Mouse (Mus musculus) cerebellum, postnatal 25 days (tissue): Measurements from ENCODE around the gene Wdfy3.
"Not testable (repeated sequence)": the region's sequence is repeated elsewhere in the genome, so short reads cannot be mapped to it uniquely, and the experiment has no call there.

ENCODE experiments used
- DNase-seq, 2 experiments: peaks; one replicate each; pipeline ENCODE4 v3.0.0; 2021; ENCODE audit warnings: mixed read lengths in 2 of 2

Gene Wdfy3

DNA sequence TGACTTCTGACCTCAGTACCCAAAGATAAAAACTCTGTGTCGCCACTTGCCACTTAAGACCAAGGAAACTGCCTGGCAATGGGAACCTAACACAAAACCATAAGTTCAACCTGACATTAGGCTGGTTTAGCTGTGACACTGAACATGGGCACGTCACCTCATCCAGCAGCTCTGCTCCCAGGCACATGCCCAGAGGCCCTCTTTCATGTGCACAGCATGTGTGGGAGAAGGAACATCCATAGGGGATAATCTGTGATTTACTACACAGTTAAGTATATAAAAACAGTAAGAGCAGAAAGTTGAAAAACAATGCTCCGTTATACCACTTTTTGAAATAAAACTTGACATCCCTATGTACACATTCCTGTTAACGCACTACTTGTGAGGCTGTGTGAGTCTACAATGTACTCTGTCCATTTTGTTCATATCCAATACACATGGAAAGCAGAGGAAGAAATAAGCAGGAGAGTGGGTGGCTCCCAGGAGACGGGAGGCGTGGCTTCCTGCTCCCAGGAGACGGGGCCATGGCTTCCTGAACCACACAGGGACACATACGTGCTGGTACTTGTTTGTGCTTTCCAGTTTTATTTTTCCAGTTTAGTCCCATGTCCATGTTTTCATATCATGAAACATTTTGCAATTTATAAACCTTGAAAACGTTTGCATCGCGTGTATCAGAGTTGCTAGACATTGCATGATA is 73.5 kb downstream of the Wdfy3 start:
- DNase-seq, result no peak

DNA sequence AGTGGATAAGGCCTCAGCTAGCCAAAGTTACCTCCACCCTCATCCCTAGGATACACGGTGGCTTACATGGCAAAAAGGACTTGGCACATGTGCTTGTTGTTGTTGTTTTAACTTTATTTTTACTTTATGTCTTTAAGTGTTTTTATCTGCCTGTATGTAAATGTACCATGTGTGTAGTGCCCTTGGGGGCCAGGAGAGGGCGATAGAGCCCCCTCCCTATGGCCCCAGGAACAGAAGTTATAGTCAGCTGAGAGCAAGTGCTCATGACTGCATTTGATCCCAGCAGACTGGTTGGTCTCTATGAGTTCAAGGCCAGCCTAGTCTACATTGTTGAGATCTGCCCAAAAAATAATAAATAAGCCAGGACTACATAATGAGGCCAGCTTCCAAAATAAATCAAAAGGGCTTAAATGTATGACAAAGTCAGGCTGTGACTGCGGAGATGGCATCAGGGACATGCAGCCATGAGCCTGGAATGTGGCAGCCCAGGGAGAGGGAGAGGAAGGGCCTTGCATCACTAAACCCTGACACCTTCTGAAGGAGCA is 74.2 kb downstream of the Wdfy3 start:
- no peak for DNase-seq

DNA sequence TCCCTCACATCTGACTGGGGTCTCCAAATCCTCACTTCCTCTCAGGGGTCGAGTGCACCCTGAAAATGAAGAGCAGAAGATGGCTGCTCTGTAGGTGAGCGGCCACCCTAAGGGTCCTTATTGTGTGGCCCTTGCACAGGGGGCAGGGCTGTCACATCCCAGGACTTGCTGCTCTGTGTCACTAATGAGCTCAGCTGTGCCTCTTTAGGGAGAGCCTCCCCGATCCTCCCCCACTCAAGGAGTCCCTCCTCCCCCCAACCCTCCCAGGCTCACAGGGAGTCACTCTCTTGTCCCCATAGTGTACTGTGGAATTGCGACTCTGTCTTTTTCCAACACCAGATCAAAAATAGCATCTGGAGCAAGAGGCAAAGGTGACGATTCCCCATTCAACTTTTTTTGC is 75.7 kb downstream of the Wdfy3 start:
- no peak for DNase-seq

DNA sequence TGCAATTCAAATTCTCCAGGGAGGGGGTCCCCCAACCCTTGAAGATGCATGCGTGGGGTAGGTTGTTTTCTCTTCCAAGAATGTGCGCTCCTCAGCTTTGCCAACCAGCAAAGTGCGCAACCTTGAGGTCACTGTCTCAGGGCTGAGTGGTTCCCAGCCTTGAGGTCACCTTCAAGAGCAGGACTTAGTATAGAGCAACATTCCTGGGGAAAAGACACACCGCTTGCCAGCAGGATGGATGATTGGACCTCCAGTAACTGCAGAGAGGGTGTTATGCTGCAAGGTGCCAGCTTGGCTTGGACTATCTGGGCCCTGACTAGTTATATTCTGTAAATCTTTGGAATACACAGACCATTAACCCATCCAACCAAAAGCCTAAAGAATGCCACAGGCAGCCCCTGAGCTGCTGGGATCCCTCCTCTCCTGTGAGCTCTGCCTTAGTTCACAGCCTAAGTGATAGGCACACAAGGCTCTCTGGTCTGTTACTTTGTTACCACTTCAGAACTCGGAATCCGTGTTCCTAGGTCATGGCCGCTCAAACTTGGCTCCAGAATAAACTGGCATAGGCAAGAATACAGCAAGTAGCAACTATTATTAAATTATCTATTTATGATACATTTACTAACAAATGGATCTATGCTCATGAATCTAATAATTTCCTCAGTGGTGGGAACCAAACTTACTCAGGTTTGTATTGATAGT is 76.6 kb downstream of the Wdfy3 start:
- DNase-seq, result no peak

DNA sequence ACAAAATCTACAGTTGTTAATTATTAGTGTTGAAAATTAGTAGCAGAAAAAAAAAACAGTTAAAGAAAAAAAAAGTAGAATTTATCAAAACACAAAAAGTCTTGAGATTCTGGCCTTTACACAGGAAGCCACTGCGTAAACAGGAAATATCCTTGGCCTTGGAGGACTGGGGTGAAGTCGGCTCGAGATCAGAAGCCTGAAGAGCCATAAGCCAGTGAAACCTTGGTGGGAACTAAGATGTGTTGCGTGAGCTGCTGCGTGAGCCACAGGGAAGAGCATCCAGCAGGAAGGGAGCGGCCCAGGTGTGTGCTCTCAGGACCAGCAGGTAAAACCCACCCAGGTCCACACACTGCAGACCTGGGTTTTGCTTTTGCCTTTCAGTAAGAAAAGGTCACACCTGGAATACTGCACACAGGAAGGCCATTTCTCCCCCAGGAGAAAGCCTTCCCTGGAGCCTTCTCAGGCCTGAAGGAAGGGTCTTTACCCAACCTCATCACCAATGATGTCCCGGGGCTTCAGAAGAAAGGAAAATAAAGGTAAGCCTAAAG is 79.3 kb downstream of the Wdfy3 start:
- DNase-seq, result no peak

DNA sequence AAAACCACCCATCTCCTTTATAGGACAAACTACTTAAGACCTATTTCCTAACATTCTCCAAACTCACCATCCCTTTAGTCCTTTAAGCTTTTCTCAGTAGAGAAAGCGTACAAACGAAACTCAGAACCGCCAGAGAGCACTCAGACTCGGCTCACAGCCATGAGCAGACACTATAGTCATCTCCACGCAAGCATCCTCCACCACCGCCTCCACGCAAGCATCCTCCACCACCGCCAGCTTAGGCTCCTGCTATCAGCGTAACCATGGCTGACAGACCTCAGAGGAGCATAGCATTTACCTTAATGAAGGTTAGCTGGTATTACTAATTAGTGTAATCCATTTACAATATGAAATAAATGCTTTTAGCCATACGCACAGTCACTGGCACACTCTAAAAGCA is 81.2 kb downstream of the Wdfy3 start:
- no peak for DNase-seq

DNA sequence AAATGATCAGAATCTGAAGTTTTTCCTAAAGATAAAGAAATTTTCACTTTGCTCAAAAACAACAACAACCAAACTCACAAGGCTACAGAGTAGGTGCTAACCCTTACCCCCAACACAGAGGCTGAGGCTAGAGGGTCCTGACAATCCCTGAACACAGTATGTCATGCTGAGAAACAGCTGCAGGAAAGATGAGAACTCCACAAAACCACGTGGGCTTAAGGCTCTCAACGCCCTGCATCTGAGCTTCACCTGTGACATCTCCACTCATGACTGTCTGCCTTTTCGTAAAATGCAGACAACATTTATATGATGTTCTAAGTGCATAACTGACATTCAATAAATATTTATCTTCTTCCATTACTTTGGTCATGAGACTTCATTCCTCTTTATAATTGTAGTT is 83.0 kb downstream of the Wdfy3 start:
- DNase-seq, result no peak

DNA sequence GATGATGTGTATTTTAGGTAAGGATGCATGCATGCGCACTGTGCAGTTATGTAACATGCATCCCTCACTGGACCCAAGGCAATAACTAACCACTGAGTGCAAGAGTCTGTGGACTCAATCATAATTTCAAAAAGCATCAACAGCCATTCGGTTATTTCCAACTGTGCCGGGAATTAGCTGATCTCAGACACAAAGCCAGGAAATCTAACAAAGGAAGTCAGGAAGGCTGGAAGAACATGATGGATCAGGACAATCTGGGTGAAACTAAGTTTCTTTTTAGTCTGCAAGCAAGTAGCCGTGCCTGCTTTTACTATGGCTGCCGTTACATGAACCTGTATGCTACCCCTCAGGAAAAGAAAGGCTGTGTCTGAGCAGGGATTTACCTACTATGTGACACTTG is 87.5 kb downstream of the Wdfy3 start:
- no peak for DNase-seq

DNA sequence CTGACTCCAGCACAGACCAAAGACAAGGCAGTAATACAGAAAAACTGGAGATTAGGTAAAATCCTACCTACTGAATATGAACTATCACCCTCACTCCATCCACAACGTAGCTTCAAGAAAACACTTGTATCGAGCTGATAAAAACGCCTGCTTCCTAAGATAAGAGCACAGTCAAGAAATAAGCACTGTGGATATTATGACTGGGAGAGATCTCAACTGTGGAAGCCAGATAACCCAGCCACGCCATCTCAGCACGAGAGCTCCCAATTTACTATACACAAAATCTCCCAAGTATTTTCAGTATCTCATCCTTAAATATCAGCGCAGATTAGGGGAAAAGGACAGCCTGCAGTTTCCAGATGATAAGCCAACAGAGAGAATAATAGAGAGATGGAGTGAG is 90.1 kb downstream of the Wdfy3 start:
- DNase-seq, result no peak

DNA sequence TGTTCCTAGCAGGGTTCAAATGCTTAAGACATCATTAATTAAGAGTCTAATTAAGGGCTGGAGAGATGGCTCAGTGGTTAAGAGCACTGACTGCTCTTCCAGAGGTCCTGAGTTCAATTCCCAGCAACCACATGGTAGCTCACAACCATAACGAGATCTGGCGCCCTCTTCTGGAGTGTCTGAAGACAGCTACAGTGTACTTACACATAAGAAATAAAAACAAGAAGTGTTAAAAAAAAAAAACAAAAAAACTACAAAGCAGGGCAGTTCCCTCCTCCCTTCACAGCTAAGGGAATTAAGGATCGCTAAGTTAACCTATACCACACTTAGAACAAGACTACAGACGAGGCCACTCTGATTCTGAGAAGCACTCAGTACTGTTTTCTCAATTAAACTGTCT is 97.1 kb downstream of the Wdfy3 start:
- not testable (repeated sequence) for DNase-seq

DNA sequence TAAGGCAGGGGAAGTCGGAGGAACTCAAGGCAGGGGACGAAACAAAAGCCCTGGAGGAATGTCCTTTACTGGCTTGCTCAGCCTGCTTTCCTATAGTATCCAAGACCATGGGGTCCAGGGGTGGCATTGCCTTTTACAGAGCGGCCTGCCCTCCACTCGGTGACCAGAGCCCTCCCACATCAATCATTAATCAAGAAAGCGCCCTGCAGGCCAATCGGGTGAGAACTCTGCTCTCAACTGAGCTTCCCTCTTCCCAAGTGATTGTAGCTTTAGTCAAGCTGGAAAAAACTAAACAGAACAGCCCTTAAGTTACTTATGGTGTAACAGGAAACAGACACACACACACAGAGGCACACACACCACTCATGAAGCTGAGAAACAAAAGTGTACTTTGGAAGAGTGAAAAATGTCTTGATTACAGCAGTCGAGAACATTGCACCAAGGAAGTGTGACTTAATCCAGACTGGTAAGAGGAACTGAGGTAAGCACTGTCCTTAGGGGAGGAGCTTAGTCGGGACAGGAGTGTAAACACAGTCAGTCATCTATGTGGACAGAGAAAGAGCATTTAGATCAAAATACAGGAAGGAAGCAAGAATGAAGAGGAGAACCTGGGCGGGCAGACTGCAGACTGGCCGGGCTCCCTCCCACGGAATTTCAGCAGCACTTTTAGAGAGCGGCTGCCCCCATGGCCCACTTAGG is 101.4 kb downstream of the Wdfy3 start:
- no peak for DNase-seq

DNA sequence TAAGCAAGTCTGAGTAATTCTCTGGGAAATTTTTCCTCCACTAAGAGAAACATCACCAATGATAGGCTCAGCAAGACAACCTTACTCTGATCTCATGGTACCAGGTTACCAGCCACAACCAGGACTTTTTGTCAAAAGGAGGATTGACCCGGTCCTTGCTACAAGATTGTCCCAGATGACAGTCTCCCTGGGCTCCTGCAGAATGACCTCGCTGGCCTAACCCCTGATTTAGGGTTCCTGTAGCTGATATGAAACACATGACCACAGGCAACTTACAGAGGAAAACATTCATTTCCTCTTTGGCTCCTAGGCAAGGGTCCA is 101.9 kb downstream of the Wdfy3 start:
- no peak for DNase-seq

DNA sequence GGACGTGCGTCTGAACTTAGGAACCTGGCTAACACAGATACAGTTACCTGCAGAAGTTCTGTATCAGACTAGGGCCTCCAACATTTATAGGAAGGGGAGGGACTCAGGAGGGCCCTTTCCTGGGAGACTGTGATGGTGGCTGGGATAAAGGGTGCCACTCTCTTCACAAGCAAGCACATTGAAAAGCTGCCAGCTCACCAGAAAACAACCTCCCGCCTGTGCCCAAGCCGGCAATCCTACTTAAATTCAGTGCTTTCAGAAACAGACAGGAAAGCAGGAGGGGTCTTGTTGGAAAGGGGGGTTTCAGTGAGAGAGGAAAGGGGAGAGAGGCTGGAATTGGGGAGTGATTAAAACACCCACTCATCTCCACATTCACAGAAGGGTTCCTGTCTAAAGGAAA is 106.9 kb downstream of the Wdfy3 start:
- peak in 1 of 2 experiments; percentile 52 for DNase-seq

DNA sequence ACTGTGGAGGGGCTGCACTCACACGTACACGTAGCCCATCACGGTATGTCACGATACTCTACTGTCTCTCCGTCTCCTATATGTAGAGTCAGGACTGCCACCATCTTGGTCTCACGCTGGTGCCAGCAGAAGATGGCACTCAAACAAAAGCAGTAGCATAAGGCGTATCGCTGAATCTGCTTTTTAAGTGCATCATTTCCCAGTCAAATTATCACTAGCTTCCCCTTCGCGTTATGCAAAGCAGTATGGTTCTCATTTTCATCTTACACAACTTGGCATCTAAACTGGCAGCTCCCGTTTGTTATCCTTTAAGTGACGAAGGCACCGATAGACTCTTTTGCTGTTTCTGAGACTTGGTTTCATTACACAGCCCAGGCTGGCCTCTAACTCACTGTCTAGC is 110.4 kb downstream of the Wdfy3 start:
- DNase-seq, result no peak

DNA sequence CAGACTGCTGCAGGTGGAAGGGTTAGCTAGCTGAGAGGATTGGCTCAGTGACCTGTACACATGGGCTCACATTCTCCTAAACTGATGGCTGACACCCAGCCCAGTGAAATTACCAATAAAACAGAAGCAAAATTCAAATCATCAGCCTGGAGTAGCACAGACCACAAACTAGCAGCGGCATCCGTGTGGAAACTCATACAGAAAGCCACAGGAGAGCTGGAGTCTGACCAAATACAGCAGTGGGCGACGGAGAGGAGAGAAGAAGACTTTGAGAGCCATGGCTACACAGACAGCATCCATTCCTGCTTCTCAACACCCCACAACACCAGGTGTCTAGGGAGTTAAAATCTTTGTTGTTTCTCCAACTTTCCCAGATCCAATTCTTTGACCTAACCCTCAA is 110.8 kb downstream of the Wdfy3 start:
- peak in 1 of 2 experiments; percentile 52 for DNase-seq

DNA sequence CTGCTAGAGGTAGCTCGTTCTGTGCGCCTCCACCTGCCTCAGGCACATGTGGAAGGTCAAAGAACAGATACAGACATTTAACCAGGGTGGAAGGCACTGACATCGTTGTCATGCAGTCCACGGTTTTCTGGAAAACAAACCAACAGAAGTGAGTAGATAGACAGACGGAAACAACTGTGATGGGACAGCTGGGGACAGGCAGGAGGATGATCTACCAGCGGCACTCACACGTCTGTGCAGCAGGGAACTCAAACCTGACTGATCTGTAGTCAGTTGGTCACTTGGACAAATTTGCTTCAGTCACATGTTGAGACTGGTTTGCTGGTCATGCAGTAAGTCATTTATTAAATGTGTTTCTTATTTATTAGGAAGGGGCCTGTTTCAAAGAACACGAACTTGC is 112.3 kb downstream of the Wdfy3 start:
- no peak for DNase-seq

DNA sequence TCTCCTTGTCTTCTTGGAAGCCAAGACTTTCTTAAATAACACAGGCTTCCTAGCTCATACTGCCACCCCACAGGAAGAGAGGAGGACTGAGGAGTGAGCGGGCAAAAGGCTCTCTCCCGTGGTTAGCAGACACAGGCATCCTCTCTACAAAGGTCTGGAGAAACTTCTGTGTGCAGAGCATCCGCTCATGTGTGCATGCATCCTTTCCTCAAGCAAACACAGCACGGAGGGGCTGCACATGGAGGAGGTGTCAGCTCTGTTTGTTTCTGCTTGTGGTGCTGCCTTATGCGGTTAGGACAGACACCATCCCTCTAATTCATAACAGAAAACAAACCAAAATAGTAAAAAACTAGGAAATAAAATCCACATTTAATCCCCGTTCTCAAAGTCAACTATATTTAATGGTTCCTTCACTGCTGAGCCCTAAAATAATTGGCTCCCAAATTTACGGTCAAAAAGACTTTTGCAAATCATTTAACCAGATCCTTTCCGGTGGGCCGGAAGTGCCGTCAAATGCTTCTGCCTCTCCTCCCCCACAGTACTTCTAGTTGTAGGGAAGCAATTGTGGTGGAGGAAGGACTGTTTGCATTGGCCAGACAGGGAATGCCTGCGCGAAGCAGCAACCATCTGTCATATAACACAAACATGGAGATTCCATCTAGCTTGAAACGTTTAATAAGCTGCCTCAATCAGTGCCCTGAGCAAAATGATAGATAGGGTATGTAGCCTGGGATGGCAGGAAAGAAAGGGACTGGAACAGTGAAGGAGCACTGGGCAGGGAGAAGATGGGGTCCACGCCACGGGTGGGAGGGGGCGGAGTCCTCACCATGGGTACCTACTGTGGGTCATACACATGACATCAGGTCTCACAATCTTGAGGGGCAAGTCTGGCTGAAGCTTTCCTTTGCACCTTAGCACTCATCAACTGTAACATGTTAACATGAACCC is 115.1 kb downstream of the Wdfy3 start:
- DNase-seq, result peak in 1 of 2 experiments; percentile 42

DNA sequence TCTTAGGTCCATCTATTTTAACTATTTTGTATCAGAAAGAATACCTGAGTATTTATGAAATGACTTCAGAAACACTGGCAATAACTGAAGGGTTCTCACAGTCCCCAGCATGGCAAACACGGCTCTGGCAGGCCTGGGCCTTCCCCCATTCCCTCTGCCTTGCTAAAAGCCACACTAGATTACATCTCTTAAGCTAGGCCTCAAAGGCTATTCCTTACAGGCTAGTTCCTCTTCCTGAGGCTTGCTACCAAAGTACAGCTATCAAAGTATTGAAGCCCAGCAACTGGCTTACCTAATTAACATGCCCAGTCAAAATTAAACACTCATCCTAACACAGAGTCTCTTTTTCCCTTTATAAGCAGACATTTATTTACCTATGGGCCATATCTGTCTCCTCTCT is 117.8 kb downstream of the Wdfy3 start:
- DNase-seq, result no peak

DNA sequence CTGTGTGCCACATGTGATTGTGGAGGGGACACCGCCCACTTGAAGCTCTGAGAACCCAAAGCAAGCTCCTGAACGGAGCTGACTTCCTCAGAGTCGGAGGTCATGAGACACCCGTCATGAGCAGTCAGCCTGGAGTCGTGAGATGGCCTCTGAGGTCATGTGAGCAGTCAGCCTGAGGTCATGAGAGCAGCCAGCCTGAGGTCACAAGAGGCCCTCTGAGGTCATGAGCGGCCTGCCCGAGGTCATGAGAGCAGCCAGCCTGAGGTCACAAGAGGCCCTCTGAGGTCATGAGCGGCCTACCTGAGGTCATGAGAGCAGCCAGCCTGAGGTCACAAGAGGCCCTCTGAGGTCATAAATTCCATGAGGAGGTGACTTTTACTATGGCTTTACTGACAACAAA is 120.4 kb downstream of the Wdfy3 start:
- DNase-seq, result no peak

DNA sequence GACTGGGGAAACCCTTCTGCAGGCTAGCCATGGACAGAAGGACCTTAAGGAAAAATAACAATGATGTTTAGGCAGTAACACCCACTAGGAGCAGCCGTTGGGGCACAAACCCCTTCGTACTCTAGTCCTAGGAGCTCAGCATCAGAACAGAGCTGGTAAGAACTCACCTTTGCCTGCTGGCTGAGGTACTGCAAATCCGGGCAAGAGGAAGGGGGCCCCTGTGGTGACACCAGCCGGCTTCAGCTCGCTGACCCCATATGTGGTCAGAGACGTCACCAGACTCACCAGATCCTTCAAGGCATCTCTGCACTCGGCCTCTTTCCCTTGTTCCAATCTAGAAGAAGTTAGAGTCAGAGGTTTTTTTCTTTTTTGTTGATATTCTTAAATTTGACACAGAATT is 121.1 kb downstream of the Wdfy3 start:
- DNase-seq, result peak; percentile 78 to 85

DNA sequence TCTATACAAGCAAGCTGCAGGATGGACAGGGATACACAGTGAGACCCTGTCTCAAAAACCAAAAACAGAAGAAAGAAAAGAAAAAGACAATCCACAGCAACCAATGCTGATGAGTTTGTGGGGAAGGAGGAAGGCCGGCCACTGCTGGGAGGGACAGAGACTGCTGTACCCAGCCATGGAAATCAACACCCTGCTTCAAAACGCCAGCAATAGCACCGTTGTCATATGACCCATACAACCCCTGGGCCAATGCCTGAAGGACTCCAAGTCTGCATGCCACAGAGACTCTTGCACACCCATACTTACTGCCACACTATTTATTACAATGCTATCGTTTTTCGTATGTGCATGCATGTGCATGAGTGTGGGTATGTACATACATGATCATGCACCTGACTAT is 124.0 kb downstream of the Wdfy3 start:
- DNase-seq, result no peak

DNA sequence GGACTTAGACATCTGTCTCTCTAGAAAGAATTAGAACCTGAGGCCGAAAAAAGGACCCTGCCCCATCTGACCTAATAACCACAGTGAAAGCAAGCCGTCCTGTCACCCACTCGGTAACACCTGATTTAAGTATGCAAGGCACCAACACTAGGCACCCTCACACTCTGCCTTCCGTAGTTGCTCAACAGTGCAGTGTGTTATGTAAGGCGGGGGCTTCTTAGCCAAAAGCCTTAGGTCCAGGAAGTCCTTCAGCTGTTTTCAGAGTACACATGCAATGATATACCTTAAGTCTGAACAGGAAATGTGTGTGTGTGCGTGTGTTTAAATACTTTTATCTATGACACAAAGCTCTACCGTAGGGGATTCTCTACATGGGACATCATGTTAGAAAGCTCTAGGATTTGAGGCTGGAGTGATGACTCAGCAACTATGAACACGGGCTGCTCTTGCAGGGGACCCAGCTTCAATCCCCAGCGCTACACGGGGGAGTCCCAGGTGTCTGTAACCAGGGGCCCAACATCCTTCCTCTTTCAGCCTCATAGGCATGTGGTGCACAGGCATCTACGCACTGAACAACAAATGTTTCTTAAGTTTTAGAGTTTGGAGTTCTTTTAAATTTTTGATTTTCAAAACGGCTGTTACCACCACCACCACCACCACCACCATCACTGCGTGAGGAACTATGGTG is 131.7 kb downstream of the Wdfy3 start:
- DNase-seq, result no peak
